Mouse (Mus musculus) MEL (cell line): Measurements from ENCODE around the gene Mtpn. TPM values are rescaled to one million over a fixed set of nuclear protein-coding genes. Genes with fewer than 3 reads are reported as not detected.

Source experiments
- DNase-seq: peaks from one replicate; pipeline ENCODE4 v3.0.0; 2011; ENCODE audit warnings: low read depth, low spot score
- H3K27ac ChIP-seq: 2 replicates; pipeline ENCODE4 v1.5.1; 2012; ENCODE audit warnings: low read depth, mild to moderate bottlenecking, control low read depth, low read length, moderate library complexity; ENCODE audit not compliant: control insufficient read depth
- H3K27me3 ChIP-seq, 2 experiments: fragments of 150-350 bp in 1 of 2; sonication (generic) in 1 of 2; 2 replicates each; pipeline ENCODE4 v1.6.1; 2012; ENCODE audit warnings: low read length in 2 of 2, mild to moderate bottlenecking in 2 of 2, improper control_type of control experiment in 1 of 2, moderate library complexity in 1 of 2; ENCODE audit not compliant: insufficient read depth in 2 of 2, control insufficient read depth in 1 of 2
- H3K36me3 ChIP-seq, 2 experiments: 2 replicates each; pipeline ENCODE4 v1.6.1; 2012 to 2014; ENCODE audit warnings: low read length in 2 of 2, improper control_type of control experiment in 1 of 2, inconsistent platforms in 1 of 2, mild to moderate bottlenecking in 1 of 2; ENCODE audit not compliant: insufficient read depth in 2 of 2, control insufficient read depth in 1 of 2
- H3K4me1 ChIP-seq, 2 experiments: fragments of 150-350 bp in 1 of 2; sonication (generic) in 1 of 2; 2 replicates each; pipeline ENCODE4 v1.6.1; 2012; ENCODE audit warnings: low read length in 2 of 2, improper control_type of control experiment in 1 of 2, mild to moderate bottlenecking in 1 of 2; ENCODE audit not compliant: insufficient read depth in 2 of 2, control insufficient read depth in 1 of 2
- H3K4me3 ChIP-seq, 2 experiments: fragments of 150-350 bp in 1 of 2; sonication (generic) in 1 of 2; 2 replicates each; pipeline ENCODE4 v1.5.1; 2012; ENCODE audit warnings: low read depth in 2 of 2, low read length in 2 of 2, mild to moderate bottlenecking in 2 of 2, moderate library complexity in 2 of 2, control low read depth in 1 of 2, improper control_type of control experiment in 1 of 2; ENCODE audit not compliant: control insufficient read depth in 1 of 2, insufficient read depth in 1 of 2
- H3K79me2 ChIP-seq: 2 replicates; pipeline ENCODE4 v1.6.1; 2012; ENCODE audit warnings: mild to moderate bottlenecking, low read length, moderate library complexity; ENCODE audit not compliant: control insufficient read depth, poor library complexity, insufficient read depth
- H3K9ac ChIP-seq: 2 replicates; pipeline ENCODE4 v1.6.1; 2012; ENCODE audit warnings: low read depth, mild to moderate bottlenecking, control low read depth, low read length, moderate library complexity; ENCODE audit not compliant: control insufficient read depth, poor library complexity, severe bottlenecking
- H3K9me3 ChIP-seq: fragments of 150-350 bp; sonication (generic); replicated peaks from 2 replicates; pipeline ENCODE4 v1.6.1; 2012; ENCODE audit warnings: mild to moderate bottlenecking, low read length, improper control_type of control experiment, moderate library complexity; ENCODE audit not compliant: insufficient read depth
- BHLHE40 ChIP-seq: IDR thresholded peaks from 2 replicates; pipeline ENCODE4 v1.6.1; 2012; ENCODE audit warnings: low read depth, mild to moderate bottlenecking, inconsistent platforms, low read length, improper control_type of control experiment, borderline replicate concordance
- CHD2 ChIP-seq: IDR thresholded peaks from 2 replicates; pipeline ENCODE4 v1.6.1; 2011; ENCODE audit warnings: low read length, improper control_type of control experiment
- CTCF ChIP-seq, 3 experiments: IDR thresholded peaks in 2 of 3; conservative IDR thresholded peaks in 1 of 3; 2 replicates each; pipeline ENCODE4 v1.5.1; 2011 to 2012; ENCODE audit warnings: low read length in 3 of 3, low read depth in 2 of 3, mild to moderate bottlenecking in 2 of 3, improper control_type of control experiment in 1 of 3, inconsistent platforms in 1 of 3, mixed read lengths in 1 of 3, moderate library complexity in 1 of 3; ENCODE audit not compliant: control insufficient read depth in 1 of 3, insufficient read depth in 1 of 3, poor library complexity in 1 of 3, severe bottlenecking in 1 of 3
- ELF1 ChIP-seq: IDR thresholded peaks from 2 replicates; pipeline ENCODE4 v1.6.1; 2014; ENCODE audit warnings: low read depth, mild to moderate bottlenecking, inconsistent platforms, low read length, improper control_type of control experiment, moderate library complexity
- EP300 ChIP-seq, 2 experiments: IDR thresholded peaks; 2 replicates each; pipeline ENCODE4 v1.6.1; 2011; ENCODE audit warnings: improper control_type of control experiment in 2 of 2, low read length in 2 of 2, low read depth in 1 of 2, mild to moderate bottlenecking in 1 of 2
- ETS1 ChIP-seq: IDR thresholded peaks from 2 replicates; pipeline ENCODE4 v1.6.1; 2012; ENCODE audit warnings: low read depth, mild to moderate bottlenecking, inconsistent platforms, low read length, improper control_type of control experiment, moderate library complexity
- GABPA ChIP-seq: IDR thresholded peaks from 2 replicates; pipeline ENCODE4 v1.6.1; 2012; ENCODE audit warnings: low read depth, mild to moderate bottlenecking, inconsistent platforms, low read length, improper control_type of control experiment, moderate library complexity
- HCFC1 ChIP-seq: IDR thresholded peaks from 2 replicates; pipeline ENCODE4 v1.6.1; 2012; ENCODE audit warnings: low read depth, mild to moderate bottlenecking, inconsistent platforms, low read length, improper control_type of control experiment, moderate library complexity
- JUND ChIP-seq: IDR thresholded peaks from 2 replicates; pipeline ENCODE4 v1.6.1; 2011; ENCODE audit warnings: low read depth, mild to moderate bottlenecking, improper control_type of control experiment, low read length
- KAT2A ChIP-seq: conservative IDR thresholded peaks from 2 replicates; pipeline ENCODE4 v1.6.1; 2012; ENCODE audit warnings: low read depth, low read length, improper control_type of control experiment, inconsistent platforms
- MAFK ChIP-seq: IDR thresholded peaks from 2 replicates; pipeline ENCODE4 v1.6.1; 2011; ENCODE audit warnings: low read depth, mild to moderate bottlenecking, low read length, improper control_type of control experiment, borderline replicate concordance
- MAZ ChIP-seq: IDR thresholded peaks from 2 replicates; pipeline ENCODE4 v1.6.1; 2012; ENCODE audit warnings: low read depth, mild to moderate bottlenecking, inconsistent platforms, low read length, improper control_type of control experiment
- MEF2A ChIP-seq: IDR thresholded peaks from 2 replicates; pipeline ENCODE4 v1.6.1; 2014; ENCODE audit warnings: low read depth, mild to moderate bottlenecking, inconsistent platforms, low read length, improper control_type of control experiment; ENCODE audit not compliant: poor library complexity, insufficient replicate concordance, severe bottlenecking; ENCODE audit errors: extremely low read depth
- MXI1 ChIP-seq: IDR thresholded peaks from 2 replicates; pipeline ENCODE4 v1.6.1; 2011; ENCODE audit warnings: mild to moderate bottlenecking, low read depth, low read length, improper control_type of control experiment
- MYB ChIP-seq: IDR thresholded peaks from 2 replicates; pipeline ENCODE4 v1.6.1; 2011; ENCODE audit warnings: mild to moderate bottlenecking, low read depth, low read length, improper control_type of control experiment
- MYC ChIP-seq: IDR thresholded peaks from 2 replicates; pipeline ENCODE4 v1.6.1; 2011; ENCODE audit warnings: low read depth, mild to moderate bottlenecking, low read length, improper control_type of control experiment, moderate library complexity
- POLR2A ChIP-seq, 2 experiments: IDR thresholded peaks; 2 replicates each; pipeline ENCODE4 v1.6.1; 2011 to 2012; ENCODE audit warnings: low read length in 2 of 2, mild to moderate bottlenecking in 2 of 2, control low read depth in 1 of 2, improper control_type of control experiment in 1 of 2, low read depth in 1 of 2, moderate library complexity in 1 of 2; ENCODE audit not compliant: control insufficient read depth in 1 of 2, insufficient read depth in 1 of 2, poor library complexity in 1 of 2
- POLR2AphosphoS2 ChIP-seq: IDR thresholded peaks from 2 replicates; pipeline ENCODE4 v1.6.1; 2011; ENCODE audit warnings: low read length, improper control_type of control experiment
- RAD21 ChIP-seq: IDR thresholded peaks from 2 replicates; pipeline ENCODE4 v1.6.1; 2011; ENCODE audit warnings: mild to moderate bottlenecking, low read depth, low read length, improper control_type of control experiment
- RCOR1 ChIP-seq: IDR thresholded peaks from 2 replicates; pipeline ENCODE4 v1.6.1; 2012; ENCODE audit warnings: low read depth, mild to moderate bottlenecking, inconsistent platforms, low read length, improper control_type of control experiment
- SIN3A ChIP-seq: IDR thresholded peaks from 2 replicates; pipeline ENCODE4 v1.6.1; 2012; ENCODE audit warnings: low read length, improper control_type of control experiment, inconsistent platforms
- TBP ChIP-seq: IDR thresholded peaks from 2 replicates; pipeline ENCODE4 v1.8.0; 2011; ENCODE audit warnings: low read depth, low read length, improper control_type of control experiment
- USF2 ChIP-seq, 2 experiments: IDR thresholded peaks; 2 replicates each; pipeline ENCODE4 v1.6.1; 2011 to 2012; ENCODE audit warnings: improper control_type of control experiment in 2 of 2, low read length in 2 of 2, borderline replicate concordance in 1 of 2, inconsistent platforms in 1 of 2, low read depth in 1 of 2, mild to moderate bottlenecking in 1 of 2; ENCODE audit not compliant: insufficient read depth in 1 of 2
- ZC3H11A ChIP-seq: IDR thresholded peaks from 2 replicates; pipeline ENCODE4 v1.6.1; 2012; ENCODE audit warnings: low read depth, mild to moderate bottlenecking, inconsistent platforms, low read length, improper control_type of control experiment
- ZMIZ1 ChIP-seq: IDR thresholded peaks from 2 replicates; pipeline ENCODE4 v1.6.1; 2012; ENCODE audit warnings: low read depth, mild to moderate bottlenecking, inconsistent platforms, low read length, improper control_type of control experiment, moderate library complexity
- ZNF384 ChIP-seq: IDR thresholded peaks from 2 replicates; pipeline ENCODE4 v1.6.1; 2012; ENCODE audit warnings: low read depth, mild to moderate bottlenecking, inconsistent platforms, low read length, improper control_type of control experiment
- polyA plus RNA-seq, 2 experiments: library from polyadenylated mRNA; stranded (reverse) in 1 of 2; unstranded in 1 of 2; fragments of >175 nt in 1 of 2; fragments of >200 nt in 1 of 2; gene quantifications; 2 replicates each; pipeline versions ENCODE4 v1.2.1 to v1.2.4; 2012; ENCODE audit warnings: low replicate concordance in 2 of 2, low read depth in 1 of 2; ENCODE audit not compliant: insufficient read length in 2 of 2, insufficient read depth in 1 of 2, missing spikeins in 1 of 2
- total RNA-seq: library from RNA; depleted of rRNA; stranded (reverse); fragments of 300-350 nt; gene quantifications from 2 replicates; pipeline ENCODE4 v1.2.3, GENCODE M21; 2012

The Mtpn gene
- total and polyA plus RNA-seq, 3 experiments, result 75.2 to 153 (median 85.4) TPM

- H3K27ac ChIP-seq, result no peak overlapping the region
Observed at GRCm38 (mm10) chr6:35542656-35543400, 3.1 kb upstream of the Mtpn start.

GRCm38 (mm10) chr6:35540377-35540776, 689 bp upstream of the Mtpn start:
- H3K9ac ChIP-seq, result no peak overlapping the region
- H3K4me1 ChIP-seq, result peaks cover 4 to 7% of the 10 kb centered on the region in 2 experiments; a peak in 3 of 4 replicates
- no peak for DNase-seq
- H3K27ac ChIP-seq, result no peak overlapping the region
- peaks cover 30% of the 10 kb centered on the region for H3K79me2 ChIP-seq
- H3K27me3 ChIP-seq, result no peaks in the 10 kb centered on the region
- no peak overlapping the region for H3K4me3 ChIP-seq
- peaks cover 0 to 28% of the 10 kb centered on the region in 2 experiments; a peak in 3 of 4 replicates for H3K36me3 ChIP-seq
- TF ChIP-seq ELF1, result no peak
- TF ChIP-seq POLR2AphosphoS2, result no peak
- no peak for TF ChIP-seq EP300 (IDR thresholded peaks at IDR 0.05; ENCODE audit: low read depth in 1 of 2, low read length in 2 of 2)
- TF ChIP-seq JUND, result no peak
- no peak for TF ChIP-seq GABPA
- TF ChIP-seq CTCF (IDR thresholded peaks at IDR 0.05 in 2 of 3, conservative IDR thresholded peaks at IDR 0.05 in 1 of 3; ENCODE audit: control insufficient read depth in 1 of 3, insufficient read depth in 1 of 3, low read depth in 2 of 3, low read length in 3 of 3, poor library complexity in 1 of 3, severe bottlenecking in 1 of 3), result no peak
- TF ChIP-seq KAT2A, result no peak
- no peak for TF ChIP-seq CHD2
- no peak for TF ChIP-seq HCFC1
- TF ChIP-seq BHLHE40, result no peak
- no peak for TF ChIP-seq USF2 (IDR thresholded peaks at IDR 0.05; ENCODE audit: borderline replicate concordance in 1 of 2, insufficient read depth in 1 of 2, low read depth in 1 of 2, low read length in 2 of 2)
- TF ChIP-seq MYB, result no peak
- TF ChIP-seq MAFK, result no peak
- TF ChIP-seq MXI1, result no peak
- no peak for TF ChIP-seq MYC
- TF ChIP-seq ZMIZ1, result no peak
- no peak for TF ChIP-seq POLR2A (IDR thresholded peaks at IDR 0.05; ENCODE audit: control insufficient read depth in 1 of 2, insufficient read depth in 1 of 2, low read depth in 1 of 2, low read length in 2 of 2, poor library complexity in 1 of 2)
- no peak for TF ChIP-seq RAD21
- no peaks in the 10 kb centered on the region for H3K9me3 ChIP-seq

More at GRCm38 (mm10) chr6:35542656-35543400, 3.1 kb upstream of the Mtpn start:
- Histone ChIP-seq H3K36me3 (peaks cover 0 to 11% of the 10 kb centered on the region in 2 experiments; a peak in 2 of 4 replicates), H3K4me1 (peaks cover 0 to 7% of the 10 kb centered on the region in 2 experiments; a peak in 1 of 4 replicates), H3K9me3 (no peaks in the 10 kb centered on the region), H3K79me2 (peaks cover 17% of the 10 kb centered on the region), H3K4me3 (no peak overlapping the region), H3K27me3 (peaks cover 0 to 1% of the 10 kb centered on the region in 2 experiments; a peak in 1 of 4 replicates), H3K9ac (no peak overlapping the region)
- no peak for DNase-seq
- TF ChIP-seq ETS1 (no peak), MXI1 (no peak), HCFC1 (no peak), ZC3H11A (no peak), BHLHE40 (no peak), MAZ (no peak), RCOR1 (no peak), ZNF384 (no peak), GABPA (no peak), RAD21 (no peak), SIN3A (no peak), TBP (no peak), JUND (no peak), MEF2A (no peak)
